Comparison of ENCODE assay signal across 5 mouse cellular contexts in genomic region chr5:113777728-113778127, GRCm38 (mm10). TPM values are rescaled to one million over a fixed set of nuclear protein-coding genes. Genes with fewer than 3 reads are reported as not detected.
"Had no signal": no experiment of that assay in that cellular context is flagged by ENCODE, and none has a peak within 500 bp of the region (broad histone marks: within the 10 kb centered on the region; RNA-seq: fewer than 3 reads in every experiment).

No protein-coding gene starts in this region.

RNA-seq across cellular contexts. Expression of gene 1700069L16Rik, which starts 53.2 kb away (rescaled TPM):
- total RNA-seq: layer of hippocampus, adult 18-20 months; layer of hippocampus, postnatal 10 days; left cerebral cortex, postnatal 36 days; megakaryocyte progenitor cell, adult 5-6 weeks; midbrain, postnatal 0 days had no signal
